Mouse (Mus musculus) mesoderm, embryonic 11.5 days (tissue): Measurements from ENCODE around the gene Utrn.

Experiments used
- DNase-seq: peaks from one replicate; pipeline ENCODE4 v3.0.0-alpha.2; 2012; ENCODE audit warnings: low read depth, low spot score

The Utrn gene

DNA sequence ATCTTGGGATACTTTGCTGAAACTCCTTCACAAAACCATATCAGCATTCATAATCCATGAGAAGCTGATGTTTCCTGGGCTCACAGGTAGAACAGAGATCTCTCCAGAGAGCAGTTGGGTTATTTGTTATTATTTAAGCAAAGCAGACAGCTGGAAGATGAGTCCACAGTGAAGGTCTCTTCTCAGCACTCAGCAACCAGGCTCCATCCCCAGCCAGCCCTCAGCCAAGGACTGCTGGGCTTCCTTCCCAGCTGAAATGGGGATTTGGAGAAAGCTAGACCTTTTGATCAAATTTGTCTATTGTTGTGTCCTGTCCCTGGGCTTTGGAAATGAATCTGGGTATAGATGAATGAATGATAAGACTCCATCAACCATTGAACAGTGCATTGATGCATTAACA, 276.1 kb downstream of the Utrn start:
- no peak for DNase-seq

GRCm38 (mm10) chr10:12591946-12592345, 277.2 kb downstream of the Utrn start:
- DNase-seq: peak; percentile 37

DNA sequence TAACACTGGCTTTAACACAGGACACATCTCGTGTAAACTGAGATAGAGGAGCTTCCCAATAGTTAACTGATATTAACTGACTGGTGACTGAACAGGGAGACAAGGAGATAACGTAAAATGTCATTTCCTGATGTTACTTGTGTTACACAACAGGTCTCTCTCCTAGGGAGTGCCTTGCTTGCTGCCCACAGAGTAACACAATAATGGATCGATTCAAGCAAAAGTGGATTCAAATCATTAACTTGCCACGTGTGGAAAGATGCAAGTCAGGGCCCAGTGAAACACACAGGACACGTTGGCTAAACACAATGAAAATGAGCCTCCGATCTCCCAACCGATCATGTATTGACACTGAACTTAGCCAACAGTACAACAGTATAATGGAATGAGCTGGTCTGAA, 281.1 kb downstream of the Utrn start:
- no peak for DNase-seq

DNA sequence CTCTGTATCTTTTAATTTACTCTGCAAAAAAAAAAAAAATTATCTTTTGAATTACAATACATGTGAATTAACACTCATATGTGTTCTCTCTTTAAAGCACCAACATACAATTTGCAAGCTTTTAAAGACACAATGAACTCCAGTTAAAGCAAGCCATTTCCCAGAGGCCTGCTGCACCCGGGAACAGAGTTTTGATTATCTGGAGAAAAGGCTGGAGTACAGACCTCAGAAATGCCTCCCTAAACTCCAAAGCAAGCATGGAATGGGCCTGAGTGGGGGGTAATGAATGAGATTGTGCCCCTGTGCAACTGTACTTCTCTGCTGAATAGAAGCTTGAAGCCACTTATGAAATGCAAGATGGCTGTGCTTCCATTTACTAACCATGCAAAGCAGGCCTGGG, 281.8 kb downstream of the Utrn start:
- no peak for DNase-seq

DNA sequence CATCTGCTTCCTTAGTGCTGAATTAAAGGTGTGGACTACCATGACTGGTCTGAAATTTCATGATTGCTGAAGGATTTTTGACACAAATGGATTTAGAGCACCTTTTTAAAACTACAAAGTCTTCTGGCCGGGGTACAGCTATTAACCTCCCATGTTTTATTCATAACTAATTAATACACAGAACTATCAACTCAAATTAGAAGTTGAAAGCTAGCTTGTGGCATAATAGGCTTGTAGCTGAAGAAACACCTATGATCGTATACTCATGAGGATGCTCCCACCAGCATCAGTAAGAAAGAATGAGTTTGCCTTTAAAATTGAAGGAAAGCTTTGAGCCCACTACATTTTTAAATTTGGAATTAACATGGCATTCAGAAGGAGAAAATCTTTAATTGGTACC, 282.3 kb downstream of the Utrn start:
- no peak for DNase-seq

- no peak for DNase-seq
Measured at GRCm38 (mm10) chr10:12586200-12586599, 283.0 kb downstream of the Utrn start.

DNA sequence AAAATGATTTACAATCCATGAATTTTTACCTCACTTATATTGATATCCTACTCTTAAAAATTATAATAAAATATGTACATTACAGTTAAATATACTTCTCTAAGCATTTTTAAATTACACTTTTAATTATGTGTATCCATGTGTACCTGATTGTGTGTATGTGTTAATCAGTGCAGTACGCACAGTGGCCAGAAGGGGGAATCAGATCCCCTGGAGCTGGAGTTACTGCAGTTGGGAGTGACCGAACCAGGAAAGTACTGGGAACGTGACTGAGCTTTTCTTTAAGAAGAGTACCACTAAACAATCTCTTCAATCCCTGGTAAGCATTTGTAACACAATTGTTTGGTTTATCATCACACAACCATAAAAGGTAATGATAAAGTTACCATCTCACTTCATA, 285.7 kb downstream of the Utrn start:
- no peak for DNase-seq

- peak; percentile 62 for DNase-seq
Measured at GRCm38 (mm10) chr10:12579048-12579447, 290.1 kb downstream of the Utrn start.

DNA sequence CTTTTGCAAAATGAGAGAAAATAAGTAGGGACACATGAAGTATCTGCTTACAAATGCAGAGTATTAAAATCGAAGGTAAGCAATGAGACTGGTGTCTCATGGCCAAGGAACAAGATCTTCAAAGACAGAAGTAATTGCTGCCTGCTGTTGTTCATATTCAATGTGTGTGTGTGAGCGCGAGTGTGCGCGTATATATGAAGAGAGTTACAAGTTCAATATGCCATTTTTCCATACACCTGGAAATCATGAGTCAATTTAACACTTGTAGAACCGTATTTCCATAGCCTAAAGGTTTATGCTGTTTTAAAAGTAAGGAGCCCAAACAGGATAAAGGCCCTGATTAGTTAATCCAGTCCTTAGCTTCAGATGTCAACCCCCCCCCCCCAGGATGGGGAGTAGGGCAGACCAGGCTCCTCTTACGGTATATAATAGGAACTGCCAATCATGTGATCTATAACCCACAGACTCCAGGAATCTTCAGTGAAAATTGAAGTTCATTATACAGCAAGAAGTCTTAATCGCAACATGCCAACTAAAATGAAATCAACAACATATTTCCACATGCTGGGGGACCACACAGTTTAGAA, 293.2 kb downstream of the Utrn start:
- no peak for DNase-seq

- DNase-seq: no peak
Measured at GRCm38 (mm10) chr10:12574760-12575159, 294.4 kb downstream of the Utrn start.

GRCm38 (mm10) chr10:12573601-12574000, 295.6 kb downstream of the Utrn start:
- peak; percentile 52 for DNase-seq

GRCm38 (mm10) chr10:12572759-12573158, 296.4 kb downstream of the Utrn start:
- DNase-seq: no peak

- no peak for DNase-seq
Measured at GRCm38 (mm10) chr10:12564425-12564824, 304.7 kb downstream of the Utrn start.

DNA sequence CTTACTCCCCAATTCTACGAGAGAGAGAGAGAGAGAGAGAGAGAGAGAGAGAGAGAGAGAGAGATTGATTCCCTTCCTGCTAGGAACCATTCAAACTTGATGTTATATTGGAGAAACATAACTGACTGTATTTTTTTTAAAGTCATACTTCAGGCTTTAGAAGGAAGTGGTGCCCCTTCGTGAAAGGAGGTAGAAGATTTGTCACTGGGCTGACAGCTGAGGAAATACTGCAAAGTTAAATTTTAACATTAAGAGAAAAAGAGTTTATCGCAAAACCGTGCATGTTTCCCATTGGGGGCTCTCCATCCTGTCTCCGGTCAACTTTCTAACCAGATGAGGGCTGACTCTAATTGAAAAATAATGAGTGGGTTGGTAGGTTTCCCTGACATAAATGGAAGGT, 310.4 kb downstream of the Utrn start:
- no peak for DNase-seq

- DNase-seq: no peak
Measured at GRCm38 (mm10) chr10:12554090-12554718, 315.0 kb downstream of the Utrn start.

GRCm38 (mm10) chr10:12552890-12553278, 316.3 kb downstream of the Utrn start:
- DNase-seq: no peak

DNA sequence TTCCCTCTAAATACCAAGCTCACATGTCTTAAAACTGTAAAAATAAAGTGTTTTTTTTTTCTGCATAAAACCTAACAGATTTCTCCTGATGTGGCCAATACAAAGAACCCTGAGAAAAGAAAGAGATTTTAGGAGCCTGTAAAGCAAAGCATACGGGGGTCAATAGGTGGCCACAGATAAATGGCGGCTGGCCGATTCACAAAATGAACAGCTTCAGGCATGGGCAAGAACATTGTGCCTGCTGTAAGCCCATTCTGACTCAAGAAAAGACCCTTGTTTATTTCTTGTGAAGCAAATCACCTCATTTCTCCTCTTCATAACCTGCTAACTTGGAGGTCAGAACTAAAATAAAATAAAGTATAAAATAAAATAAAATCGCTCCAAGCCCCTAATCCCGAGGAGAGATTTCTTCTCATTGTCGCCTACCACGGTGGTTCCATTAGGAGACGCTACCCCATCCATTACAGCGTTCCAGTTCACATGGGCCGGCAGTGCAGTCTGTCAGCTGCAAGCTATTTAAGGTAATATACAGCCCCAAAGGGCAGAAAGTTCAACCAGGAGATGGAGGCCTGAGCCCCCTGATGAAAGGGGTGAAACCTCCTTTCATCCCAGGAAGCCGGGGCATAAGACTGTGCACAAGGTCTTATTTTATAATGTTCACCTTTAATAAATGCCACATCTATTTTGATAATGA, 316.8 kb downstream of the Utrn start:
- peak; percentile 80 for DNase-seq

DNA sequence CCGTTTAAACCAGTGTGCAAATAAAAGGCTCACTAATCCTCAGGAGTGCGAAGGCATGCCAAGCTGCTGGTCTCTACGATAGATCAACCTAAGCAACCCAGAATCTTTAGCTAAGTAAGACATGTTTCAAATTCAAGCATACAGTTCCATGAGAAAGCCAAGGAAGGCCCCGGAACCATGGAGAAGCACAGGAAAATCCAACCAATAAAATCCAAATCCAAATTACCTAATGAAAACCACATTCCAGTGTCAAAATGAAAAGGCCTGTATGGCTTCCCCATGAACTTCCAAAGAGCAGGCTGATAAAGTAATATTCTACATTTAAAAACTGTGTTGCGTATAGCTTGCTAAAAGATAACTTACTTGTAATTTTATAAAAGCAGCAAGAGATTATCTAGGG, 317.4 kb downstream of the Utrn start:
- no peak for DNase-seq

GRCm38 (mm10) chr10:12549945-12550540, 319.1 kb downstream of the Utrn start:
- DNase-seq: no peak

DNA sequence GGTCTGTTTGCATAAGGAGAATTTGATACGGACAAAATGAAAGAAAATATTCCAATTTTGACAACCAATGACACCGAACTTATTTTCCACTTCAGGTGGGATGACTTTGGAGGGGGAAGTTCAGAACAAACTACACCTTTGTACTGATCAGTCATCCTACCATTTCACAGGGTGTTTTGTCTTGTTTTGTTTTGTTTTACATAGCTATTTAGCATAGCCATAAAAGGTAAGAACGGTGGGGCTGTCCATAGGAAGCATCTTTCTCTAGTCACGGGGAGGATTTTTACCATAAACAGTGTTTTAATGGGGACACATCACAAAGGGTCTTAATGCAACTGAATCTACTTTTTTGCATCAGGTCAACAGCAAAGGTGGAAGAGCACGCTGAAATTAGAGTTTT, 319.9 kb downstream of the Utrn start:
- no peak for DNase-seq

DNA sequence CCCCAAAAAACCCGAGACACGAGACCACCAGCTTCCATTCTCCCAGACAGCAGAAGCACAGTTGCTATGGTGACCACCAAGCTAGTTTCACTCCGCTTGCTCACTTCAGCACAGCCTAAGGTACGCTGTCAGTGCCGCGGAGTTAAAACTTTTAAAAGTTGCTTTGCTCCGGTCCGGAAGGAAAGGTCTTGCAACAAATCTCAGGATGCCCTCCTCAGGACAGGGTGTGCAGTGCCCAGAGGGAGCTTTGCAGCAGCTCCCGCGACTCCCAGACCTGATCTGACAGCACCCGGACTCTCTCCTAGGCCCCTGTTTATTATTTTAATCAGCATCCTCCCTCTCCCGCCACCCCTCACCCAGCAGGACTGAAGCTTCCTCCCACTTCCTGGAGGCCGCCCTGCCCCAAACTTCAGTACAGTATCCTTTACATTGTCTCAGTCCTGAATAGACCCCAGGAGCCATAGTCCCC, 320.5 kb downstream of the Utrn start:
- peak; percentile 75 for DNase-seq

- no peak for DNase-seq
Measured at GRCm38 (mm10) chr10:12547037-12547625, 322.0 kb downstream of the Utrn start.
